Mouse (Mus musculus) adrenal gland (tissue): Measurements from ENCODE around the gene Vps53.

Source experiments
- intact Hi-C: fragments of 180-260 bp; cut with DNase I; formaldehyde crosslinking; loops from one replicate; pipeline ENCODE4 v1.15.1; 2025

Vps53 gene

GRCm38 (mm10) chr11:76170207-76170606 is 9.2 kb downstream of the Vps53 start:
- intact Hi-C loops: loop anchor here (5.0 to 10.0 kb wide), 2 partner anchors 235 to 393 kb away; partner anchors contain the start of gene Timm22

GRCm38 (mm10) chr11:76168976-76169375 is 10.5 kb downstream of the Vps53 start:
- intact Hi-C loops: loop anchor here (5.0 kb wide), 1 partner anchor 257 kb away; no protein-coding TSS in a partner anchor

DNA sequence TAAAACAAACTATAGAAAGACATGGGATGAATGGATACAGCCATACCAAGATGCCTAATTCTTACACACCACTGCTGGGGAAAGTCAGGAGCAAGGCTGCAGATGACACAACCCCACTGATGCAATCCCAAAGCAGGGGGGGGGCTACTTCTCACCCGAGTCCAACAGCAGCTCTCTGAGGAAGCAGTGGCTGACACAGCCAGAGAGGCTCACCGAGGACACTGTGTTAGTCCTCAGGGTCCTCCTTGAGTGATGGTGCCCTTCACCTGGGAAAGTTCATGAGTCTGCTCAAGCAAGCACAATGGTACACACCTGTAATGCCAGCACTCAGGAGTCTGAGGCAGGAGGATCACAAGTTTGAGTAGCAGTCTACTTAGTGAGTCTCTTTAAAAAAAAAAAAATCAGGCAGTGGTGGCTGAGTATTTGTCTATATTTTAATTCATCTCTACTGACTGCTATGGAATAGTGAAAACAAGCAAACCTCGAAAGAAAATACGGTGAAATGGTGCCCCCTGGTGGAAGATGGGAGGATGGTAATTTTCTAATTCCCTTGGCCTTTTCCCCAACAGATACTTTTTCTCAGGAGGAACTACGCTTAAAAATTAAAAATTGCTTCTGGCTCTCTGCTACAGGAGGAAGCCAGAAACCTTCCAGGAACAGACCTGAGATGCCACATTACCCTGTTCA is 12.2 kb downstream of the Vps53 start:
- intact Hi-C loops: loop anchor here (1.0 to 5.0 kb wide), 2 partner anchors 81 to 255 kb away; no protein-coding TSS in a partner anchor

DNA sequence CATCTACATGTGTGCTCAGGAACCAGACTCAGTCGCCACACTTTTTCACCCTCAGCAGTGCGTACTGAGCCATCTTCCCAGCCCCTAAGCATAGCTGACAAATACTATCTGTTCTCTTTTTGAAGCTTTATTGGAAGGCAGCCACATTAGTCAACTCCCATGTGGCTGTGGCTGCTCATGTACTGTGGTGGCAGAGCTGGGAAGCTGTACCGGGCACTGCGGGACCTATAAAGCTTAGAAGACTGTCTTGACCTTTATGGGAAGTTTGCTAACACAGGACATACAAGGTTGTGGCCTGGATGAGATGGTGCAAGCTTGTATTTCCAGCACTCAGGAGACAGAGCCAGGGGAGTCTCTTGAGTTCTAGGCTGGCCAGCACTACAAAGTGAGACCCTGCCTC is 12.8 kb downstream of the Vps53 start:
- intact Hi-C loops: loop anchor here (1.0 to 5.0 kb wide), 2 partner anchors 80 to 254 kb away; no protein-coding TSS in a partner anchor

DNA sequence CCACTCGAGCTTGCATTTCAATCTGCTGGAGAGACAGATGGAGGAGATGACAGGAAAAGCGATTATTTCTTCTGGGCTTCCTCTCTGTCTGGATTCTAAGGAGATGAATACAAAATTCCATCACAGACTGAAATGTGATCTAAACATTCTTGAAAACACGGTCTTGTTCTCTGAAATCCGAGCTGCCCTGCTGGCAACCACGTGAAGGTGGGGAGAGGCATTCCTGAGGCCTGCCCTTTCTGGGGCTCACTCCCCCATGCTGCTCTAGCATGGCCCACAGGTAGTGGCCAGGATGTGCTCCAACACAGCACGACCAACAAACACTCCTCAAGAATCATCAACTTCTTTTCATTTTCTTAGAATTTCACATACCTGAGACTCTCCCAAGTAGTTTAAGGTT is 19.2 kb downstream of the Vps53 start:
- intact Hi-C loops: no loop called here

GRCm38 (mm10) chr11:76158375-76158774 is 21.1 kb downstream of the Vps53 start:
- intact Hi-C loops: no loop called here

GRCm38 (mm10) chr11:76154861-76155260 is 24.6 kb downstream of the Vps53 start:
- intact Hi-C loops: no loop called here

DNA sequence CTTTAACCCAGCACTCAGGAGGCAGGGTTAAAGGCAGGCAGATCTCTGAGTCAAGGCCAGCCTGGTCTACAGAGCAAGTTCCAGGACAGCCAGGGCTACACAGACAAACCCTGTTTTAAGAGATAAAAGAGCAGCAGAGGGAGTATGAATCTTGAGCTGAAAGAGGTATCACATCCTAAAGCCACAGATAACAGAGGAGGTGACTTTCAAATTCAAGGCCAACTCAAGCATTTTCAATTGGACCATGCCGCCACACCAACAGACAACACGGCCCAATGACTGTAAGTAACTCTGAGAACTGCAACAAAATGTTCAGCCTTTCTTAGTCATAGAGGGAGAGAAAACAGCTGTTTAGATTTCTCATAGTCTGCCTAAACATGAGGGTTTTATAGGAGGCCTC is 25.2 kb downstream of the Vps53 start:
- intact Hi-C loops: no loop called here

DNA sequence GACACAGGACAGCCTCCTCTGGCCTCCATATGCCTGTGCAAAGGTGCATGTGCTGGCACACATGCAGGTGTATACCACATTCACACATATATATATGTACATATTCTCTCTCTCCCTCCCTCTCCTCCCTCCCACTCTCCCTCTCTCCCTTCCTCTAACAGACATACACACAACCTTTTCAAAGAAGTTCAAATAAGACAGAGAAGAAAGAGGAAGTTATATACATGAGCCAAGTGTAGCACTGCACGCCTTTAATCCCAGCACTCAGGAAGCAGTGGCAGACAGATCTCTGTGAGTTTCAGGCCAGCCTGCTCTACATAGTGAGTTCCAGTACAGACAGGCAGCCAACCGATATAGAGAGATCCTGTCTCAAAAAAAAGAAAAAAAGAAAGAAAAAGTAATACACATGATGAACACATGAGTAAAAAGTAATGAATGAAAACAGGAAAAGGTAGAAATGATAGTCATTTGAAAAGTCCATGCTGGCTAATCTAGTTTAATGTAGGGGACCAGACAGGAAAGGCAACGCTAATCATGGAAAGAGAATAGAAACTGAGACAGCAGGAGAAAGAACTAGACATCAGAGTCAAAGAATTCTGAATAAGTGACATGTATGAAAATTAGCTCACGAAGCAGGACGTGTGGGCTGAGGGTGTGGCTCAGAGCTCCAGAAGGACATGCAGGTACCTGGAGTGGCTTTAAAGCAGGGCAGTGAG is 26.1 kb downstream of the Vps53 start:
- intact Hi-C loops: no loop called here

GRCm38 (mm10) chr11:76150980-76151379 is 28.5 kb downstream of the Vps53 start:
- intact Hi-C loops: no loop called here

DNA sequence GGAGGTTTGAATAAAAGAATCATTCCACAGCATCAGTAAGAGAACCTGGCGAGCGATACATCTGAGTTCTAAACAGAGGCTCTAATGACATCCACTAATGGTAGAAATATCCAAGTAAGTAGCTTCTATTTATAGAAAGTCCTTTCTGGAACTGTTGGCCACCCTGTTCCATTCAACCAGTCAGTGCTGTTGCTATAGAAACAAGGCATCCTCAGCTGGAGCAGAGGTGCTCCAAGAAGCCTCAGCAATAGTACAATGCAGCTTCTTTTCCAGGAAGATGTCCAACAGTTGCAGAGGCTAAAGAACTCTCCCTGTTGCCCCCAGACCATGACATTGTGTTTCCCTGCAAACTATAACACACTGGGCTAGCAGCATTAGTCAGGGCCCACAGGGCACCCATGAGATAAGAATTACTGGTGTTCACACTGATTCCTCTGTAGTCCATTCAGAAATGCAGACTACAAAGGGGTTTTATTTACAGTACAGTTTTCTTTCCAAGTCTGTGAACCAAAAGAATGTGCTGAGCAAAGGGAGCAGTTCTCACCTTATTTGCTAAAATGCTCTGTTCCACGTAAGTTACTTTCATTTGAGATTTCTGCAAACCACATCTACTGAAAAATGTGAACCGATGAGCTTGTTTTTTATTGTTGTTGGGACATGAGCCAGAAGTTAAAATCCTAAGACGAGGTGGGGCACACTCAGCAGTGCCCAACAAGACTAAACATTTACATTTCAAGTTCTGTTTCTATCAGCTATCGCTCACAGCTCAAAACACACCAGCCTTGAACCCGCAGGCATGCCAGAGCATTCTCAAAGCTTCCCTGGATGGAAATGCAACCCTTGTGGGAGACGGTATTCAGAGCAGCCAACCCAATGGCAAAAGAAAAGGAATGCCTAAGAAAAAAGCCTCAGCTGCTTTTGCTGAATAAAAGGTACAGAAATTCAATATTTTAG is 31.1 kb downstream of the Vps53 start:
- intact Hi-C loops: no loop called here

- intact Hi-C loops: no loop called here
Measured at GRCm38 (mm10) chr11:76146187-76147010, 33.0 kb downstream of the Vps53 start.

- intact Hi-C loops: no loop called here
Measured at GRCm38 (mm10) chr11:76145169-76145568, 34.3 kb downstream of the Vps53 start.

GRCm38 (mm10) chr11:76144386-76144785 is 35.1 kb downstream of the Vps53 start:
- intact Hi-C loops: no loop called here

GRCm38 (mm10) chr11:76137996-76138395 is 41.5 kb downstream of the Vps53 start:
- intact Hi-C loops: no loop called here

DNA sequence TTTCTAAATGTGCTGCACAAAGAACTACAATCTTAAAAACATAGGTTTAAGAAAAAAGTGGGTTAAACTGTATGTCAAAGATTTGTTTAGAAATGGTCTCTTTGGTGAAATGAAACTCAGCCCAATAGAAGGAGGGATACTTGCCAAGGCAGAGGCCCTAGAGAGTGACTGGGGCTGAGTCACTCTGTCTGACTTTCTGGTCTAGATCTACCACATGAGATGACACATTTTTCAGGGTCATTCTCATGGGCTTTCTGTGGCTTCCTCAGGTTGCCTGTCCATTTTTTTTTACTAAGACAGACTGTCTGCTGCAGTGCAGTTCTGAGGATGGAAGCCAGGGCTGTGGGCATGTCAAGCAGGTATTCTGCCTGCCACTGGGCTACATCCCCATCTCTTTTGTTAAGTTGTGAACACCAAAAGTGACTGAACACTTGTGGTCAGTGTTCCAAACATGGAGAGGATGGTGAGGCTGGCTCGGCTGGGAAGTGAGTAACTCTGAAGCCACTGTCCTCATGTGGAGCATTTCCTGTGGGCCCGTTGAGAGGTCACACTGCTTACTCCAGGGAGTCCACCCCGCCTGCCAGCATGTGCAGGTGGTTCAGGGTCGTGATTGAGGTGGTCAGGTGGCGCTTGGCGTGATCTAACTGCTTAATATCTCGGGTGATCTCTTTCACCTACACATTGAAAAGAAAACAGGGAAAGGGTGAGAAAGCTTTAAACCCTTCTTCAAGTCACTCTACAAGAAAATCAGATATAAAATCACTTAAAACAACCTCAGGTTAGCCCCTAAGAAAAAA is 43.6 kb downstream of the Vps53 start:
- intact Hi-C loops: no loop called here

DNA sequence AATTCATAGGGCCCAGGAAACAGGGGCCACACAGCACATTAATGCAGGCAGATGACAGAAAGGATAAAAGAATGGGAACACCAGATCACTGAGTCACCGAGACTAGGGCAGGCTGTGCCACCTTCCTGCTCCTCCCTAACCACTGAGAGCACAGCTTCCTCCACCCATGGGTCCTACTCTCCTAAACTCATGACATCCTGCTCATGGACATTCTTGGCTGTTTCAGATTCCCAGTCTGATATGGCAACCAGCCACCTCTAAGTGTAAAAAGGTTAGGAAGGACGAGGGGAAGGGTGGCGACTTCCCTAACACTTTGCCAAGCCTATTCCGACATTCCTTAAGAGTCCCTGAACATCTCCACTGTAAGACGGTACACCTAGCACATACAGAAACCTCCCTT is 48.6 kb downstream of the Vps53 start:
- intact Hi-C loops: loop anchor here (5.0 kb wide), 1 partner anchor 44 kb away; no protein-coding TSS in a partner anchor

DNA sequence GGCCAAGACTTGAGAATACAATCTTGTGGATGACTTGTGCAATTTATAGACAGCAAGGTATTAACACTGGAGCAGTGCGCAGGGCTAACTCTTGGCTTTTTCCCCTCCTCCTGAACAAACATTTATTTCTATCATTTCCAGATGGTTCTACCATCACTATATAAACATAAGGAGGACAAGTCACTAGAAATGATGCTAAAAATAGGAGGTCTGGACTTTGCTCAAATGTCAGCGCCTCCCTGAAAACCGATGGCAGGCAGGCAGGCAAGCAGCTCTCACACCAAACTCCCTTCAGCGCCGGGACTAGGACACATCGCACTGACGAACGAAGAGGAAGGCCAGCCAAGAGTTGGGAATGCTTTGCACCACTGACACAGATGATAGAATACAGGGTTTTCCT is 54.1 kb downstream of the Vps53 start:
- intact Hi-C loops: no loop called here

DNA sequence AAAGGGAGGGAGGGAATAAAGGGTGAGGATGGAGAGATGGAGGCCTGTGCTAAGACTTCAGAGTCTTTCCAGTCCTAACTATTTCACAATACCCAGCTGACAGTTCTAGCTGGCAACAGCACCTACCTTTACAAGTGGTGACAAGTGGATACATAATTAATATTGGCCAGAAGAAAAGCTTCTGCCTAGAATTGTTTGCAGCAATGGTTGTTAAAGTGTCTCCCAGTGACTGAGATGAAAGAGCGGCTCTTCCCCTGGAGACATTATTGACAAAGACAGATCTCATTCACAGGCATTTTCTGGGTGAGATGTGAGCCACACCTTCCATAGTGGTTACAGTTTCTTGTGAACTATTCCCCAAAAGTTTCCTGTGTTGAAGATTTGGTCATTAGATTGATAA is 55.9 kb downstream of the Vps53 start:
- intact Hi-C loops: loop anchor here (5.0 kb wide), 1 partner anchor 226 kb away; no protein-coding TSS in a partner anchor

DNA sequence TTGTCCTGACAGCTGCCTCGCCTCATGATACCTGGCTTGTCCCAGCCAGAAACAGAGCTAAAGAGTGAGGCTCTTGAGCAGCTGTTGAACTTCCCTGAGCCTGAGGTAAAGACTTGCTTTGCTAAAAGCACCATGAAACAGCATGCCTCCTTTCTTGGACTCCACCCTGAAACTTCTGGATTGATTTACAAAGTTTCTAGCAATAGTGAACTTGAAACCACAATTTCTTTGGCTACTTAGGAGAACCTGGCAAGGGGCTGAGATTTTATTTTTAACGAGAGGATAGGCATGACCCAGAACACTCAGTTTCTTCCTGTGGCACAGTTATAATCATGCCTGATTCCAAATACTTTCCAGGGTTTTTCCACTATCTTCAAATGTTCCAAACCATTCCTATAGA is 56.9 kb downstream of the Vps53 start:
- intact Hi-C loops: loop anchor here (5.0 kb wide), 1 partner anchor 225 kb away; no protein-coding TSS in a partner anchor
